Mouse (Mus musculus) embryonic facial prominence, embryonic 12.5 days (tissue): ENCODE results near the gene Pcnx2. TPM values are rescaled to one million over a fixed set of nuclear protein-coding genes. Genes with fewer than 3 reads are reported as not detected.

ENCODE experiments used
- ATAC-seq: fragments of 200-750 bp; cut with Nextera tagmentation; 2 replicates; pipeline ENCODE4 v1.8.0; 2017; ENCODE audit not compliant: insufficient number of reproducible peaks, insufficient read depth, low FRiP score, low TSS enrichment
- H3K27ac ChIP-seq: fragments of 300-500 bp; sonication (generic); 2 replicates; pipeline ENCODE4 v1.5.1; 2016; ENCODE audit warnings: mild to moderate bottlenecking
- H3K27me3 ChIP-seq: fragments of 300-500 bp; sonication (generic); 2 replicates; pipeline ENCODE4 v1.6.1; 2016; ENCODE audit warnings: mild to moderate bottlenecking, moderate library complexity
- H3K36me3 ChIP-seq: fragments of 300-500 bp; sonication (generic); 2 replicates; pipeline ENCODE4 v1.6.1; 2016; ENCODE audit warnings: mild to moderate bottlenecking
- H3K4me1 ChIP-seq: fragments of 300-500 bp; sonication (generic); 2 replicates; pipeline ENCODE4 v1.6.1; 2016
- H3K4me2 ChIP-seq: fragments of 300-500 bp; sonication (generic); replicated peaks from 2 replicates; pipeline ENCODE4 v1.6.1; 2016; ENCODE audit warnings: mild to moderate bottlenecking, moderate library complexity
- H3K4me3 ChIP-seq: fragments of 300-500 bp; sonication (generic); 2 replicates; pipeline ENCODE4 v1.5.1; 2016; ENCODE audit warnings: mild to moderate bottlenecking
- H3K9ac ChIP-seq: fragments of 300-500 bp; sonication (generic); 2 replicates; pipeline ENCODE4 v1.6.1; 2016; ENCODE audit warnings: mild to moderate bottlenecking, moderate library complexity
- H3K9me3 ChIP-seq: fragments of 300-500 bp; sonication (generic); 2 replicates; pipeline ENCODE4 v1.6.1; 2016; ENCODE audit warnings: mild to moderate bottlenecking, moderate library complexity
- WGBS: fragments of 180-500 bp; shearing (Covaris S2); methylation state at CpG from one replicate; pipeline ENCODE4 v1.1.7; 2016; 5-methylcytosine and 5-hydroxymethylcytosine counted together
- polyA plus RNA-seq: library from polyadenylated mRNA; unstranded; fragments of >200 nt; fragmentation: Nextera tagmentation; extraction: Ambion mirVana; gene quantifications from 2 replicates; pipeline ENCODE4 v1.2.1, GENCODE M21; 2016

Pcnx2 gene
- polyA plus RNA-seq, 1 experiment from 2014 or later = 0.29 TPM

GRCm38 (mm10) chr8:125755896-125756295, 142.2 kb downstream of the Pcnx2 start:
- no peaks in the 10 kb centered on the region for H3K9me3 ChIP-seq
- ATAC-seq = no peak

GRCm38 (mm10) chr8:125750846-125751245, 147.3 kb downstream of the Pcnx2 start:
- H3K9me3 ChIP-seq = no peaks in the 10 kb centered on the region
- 49% methylated on average over 8 of the region's 8 CpGs for WGBS
- H3K4me3 ChIP-seq = no peak overlapping the region
- peaks cover 14% of the 10 kb centered on the region for H3K4me1 ChIP-seq
- H3K27ac ChIP-seq = no peak overlapping the region
- H3K27me3 ChIP-seq = no peaks in the 10 kb centered on the region
- ATAC-seq = no peak
- H3K4me2 ChIP-seq = no peak overlapping the region
- no peaks in the 10 kb centered on the region for H3K36me3 ChIP-seq
- H3K9ac ChIP-seq = no peak overlapping the region

More at GRCm38 (mm10) chr8:125755896-125756295, 142.2 kb downstream of the Pcnx2 start:
- WGBS = 81% methylated on average over 8 of the region's 8 CpGs
- no peak overlapping the region for H3K27ac ChIP-seq
- H3K27me3 ChIP-seq = no peaks in the 10 kb centered on the region
- H3K4me2 ChIP-seq = no peak overlapping the region
- H3K4me3 ChIP-seq = no peak overlapping the region
- H3K9ac ChIP-seq = no peak overlapping the region
- H3K36me3 ChIP-seq = no peaks in the 10 kb centered on the region
- H3K4me1 ChIP-seq = peaks cover 17% of the 10 kb centered on the region

- Histone ChIP-seq H3K4me1 (peaks cover 14% of the 10 kb centered on the region), H3K27ac (no peak overlapping the region), H3K9me3 (no peaks in the 10 kb centered on the region), H3K4me3 (no peak overlapping the region), H3K27me3 (no peaks in the 10 kb centered on the region), H3K4me2 (no peak overlapping the region), H3K9ac (no peak overlapping the region), H3K36me3 (no peaks in the 10 kb centered on the region)
- WGBS = 74% methylated on average over 8 of the region's 8 CpGs
- no peak for ATAC-seq
Measured at GRCm38 (mm10) chr8:125747390-125747789, 150.7 kb downstream of the Pcnx2 start.

- no peak overlapping the region for H3K4me3 ChIP-seq
- H3K27ac ChIP-seq = no peak overlapping the region
- H3K9ac ChIP-seq = no peak overlapping the region
- no peak overlapping the region for H3K4me2 ChIP-seq
- no peaks in the 10 kb centered on the region for H3K4me1 ChIP-seq
- no peaks in the 10 kb centered on the region for H3K9me3 ChIP-seq
- no peaks in the 10 kb centered on the region for H3K36me3 ChIP-seq
- 85% methylated on average over 10 of the region's 10 CpGs for WGBS
- no peaks in the 10 kb centered on the region for H3K27me3 ChIP-seq
- no peak for ATAC-seq
Measured at GRCm38 (mm10) chr8:125744914-125745576, 153.1 kb downstream of the Pcnx2 start.

GRCm38 (mm10) chr8:125742406-125742805, 155.7 kb downstream of the Pcnx2 start:
- Histone ChIP-seq H3K36me3 (no peaks in the 10 kb centered on the region), H3K4me1 (no peaks in the 10 kb centered on the region), H3K27me3 (no peaks in the 10 kb centered on the region), H3K27ac (no peak overlapping the region), H3K9me3 (no peaks in the 10 kb centered on the region), H3K4me2 (no peak overlapping the region), H3K9ac (no peak overlapping the region), H3K4me3 (no peak overlapping the region)
- ATAC-seq = no peak
- WGBS = 82% methylated on average over 8 of the region's 8 CpGs

DNA sequence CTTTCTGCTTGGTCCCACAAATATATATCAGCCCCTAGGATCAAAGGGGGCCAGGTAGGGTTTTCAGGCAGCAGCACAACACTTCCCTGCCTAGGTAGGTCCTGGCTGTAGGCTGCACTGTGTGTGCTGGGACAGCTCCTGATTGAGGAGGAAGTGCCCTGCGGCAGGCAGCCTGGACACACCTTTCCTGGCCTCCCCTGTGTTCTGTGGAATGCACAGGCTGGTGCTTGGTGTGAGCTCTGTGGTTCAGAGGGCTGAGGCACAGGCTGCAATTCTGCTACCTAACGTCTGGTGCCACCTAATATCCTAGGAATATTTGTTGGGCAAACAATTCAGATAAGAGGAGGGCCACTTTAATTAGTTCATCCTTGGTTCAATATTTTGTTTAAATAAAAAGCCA, 156.3 kb downstream of the Pcnx2 start:
- Histone ChIP-seq H3K36me3 (no peaks in the 10 kb centered on the region), H3K4me1 (no peaks in the 10 kb centered on the region), H3K27ac (no peak overlapping the region), H3K9me3 (no peaks in the 10 kb centered on the region), H3K27me3 (no peaks in the 10 kb centered on the region), H3K4me3 (no peak overlapping the region), H3K9ac (no peak overlapping the region), H3K4me2 (no peak overlapping the region)
- no peak for ATAC-seq
- WGBS = 54% methylated on average over 2 of the region's 2 CpGs

GRCm38 (mm10) chr8:125741377-125741776, 156.7 kb downstream of the Pcnx2 start:
- no peak overlapping the region for H3K27ac ChIP-seq
- no peaks in the 10 kb centered on the region for H3K27me3 ChIP-seq
- no peaks in the 10 kb centered on the region for H3K4me1 ChIP-seq
- no peak overlapping the region for H3K4me3 ChIP-seq
- H3K9ac ChIP-seq = no peak overlapping the region
- no peaks in the 10 kb centered on the region for H3K9me3 ChIP-seq
- no peak for ATAC-seq
- H3K36me3 ChIP-seq = no peaks in the 10 kb centered on the region
- 69% methylated on average over 5 of the region's 5 CpGs for WGBS
- no peak overlapping the region for H3K4me2 ChIP-seq

DNA sequence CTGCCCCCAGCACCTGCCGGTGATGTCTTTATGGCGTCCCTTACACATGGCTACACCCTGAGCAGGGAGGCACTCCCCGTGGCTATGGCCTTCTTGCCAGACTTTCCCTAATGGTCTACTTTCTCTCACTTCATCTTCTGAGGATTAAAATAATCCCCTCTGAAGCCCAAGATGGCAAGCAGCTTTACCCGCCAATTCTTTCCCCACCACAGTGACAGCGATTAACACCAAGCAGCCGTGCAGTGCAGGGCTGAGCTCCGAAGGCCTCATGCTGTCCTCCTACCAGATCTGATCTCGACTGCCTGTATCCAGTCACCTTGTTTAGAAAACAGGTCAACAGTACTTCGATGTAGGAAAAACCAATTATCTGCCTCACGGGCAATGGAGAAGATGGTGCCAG, 157.5 kb downstream of the Pcnx2 start:
- Histone ChIP-seq H3K9me3 (no peaks in the 10 kb centered on the region), H3K27ac (no peak overlapping the region), H3K36me3 (no peaks in the 10 kb centered on the region), H3K9ac (no peak overlapping the region), H3K4me1 (no peaks in the 10 kb centered on the region), H3K4me3 (no peak overlapping the region), H3K27me3 (no peaks in the 10 kb centered on the region), H3K4me2 (no peak overlapping the region)
- ATAC-seq = no peak
- 89% methylated on average over 10 of the region's 10 CpGs for WGBS

DNA sequence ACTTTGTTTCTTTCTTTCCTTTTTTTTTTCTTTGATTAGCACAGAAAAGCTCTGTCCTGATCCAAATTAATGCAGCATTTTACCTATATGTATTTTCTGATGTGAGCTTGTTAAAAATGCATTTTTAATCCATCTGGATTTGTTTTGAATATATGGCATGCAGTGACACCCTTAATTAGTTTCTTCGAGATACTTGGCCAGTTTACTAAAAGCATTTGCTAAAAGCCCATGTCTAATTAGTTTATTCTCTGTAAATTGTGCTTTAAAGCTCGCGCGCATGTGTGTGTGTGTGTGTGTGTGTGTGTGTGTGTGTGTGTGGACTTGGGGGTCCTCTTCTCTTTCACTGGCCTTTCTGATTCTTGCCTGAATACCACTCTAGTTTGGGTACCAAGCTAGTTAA, 159.2 kb downstream of the Pcnx2 start:
- Histone ChIP-seq H3K27me3 (no peaks in the 10 kb centered on the region), H3K4me3 (no peak overlapping the region), H3K9ac (no peak overlapping the region), H3K27ac (no peak overlapping the region), H3K9me3 (no peaks in the 10 kb centered on the region), H3K4me1 (no peaks in the 10 kb centered on the region; the same call in 1 of the 2 replicates), H3K36me3 (no peaks in the 10 kb centered on the region), H3K4me2 (no peak overlapping the region)
- 84% methylated on average over 4 of the region's 4 CpGs for WGBS
- no peak for ATAC-seq

DNA sequence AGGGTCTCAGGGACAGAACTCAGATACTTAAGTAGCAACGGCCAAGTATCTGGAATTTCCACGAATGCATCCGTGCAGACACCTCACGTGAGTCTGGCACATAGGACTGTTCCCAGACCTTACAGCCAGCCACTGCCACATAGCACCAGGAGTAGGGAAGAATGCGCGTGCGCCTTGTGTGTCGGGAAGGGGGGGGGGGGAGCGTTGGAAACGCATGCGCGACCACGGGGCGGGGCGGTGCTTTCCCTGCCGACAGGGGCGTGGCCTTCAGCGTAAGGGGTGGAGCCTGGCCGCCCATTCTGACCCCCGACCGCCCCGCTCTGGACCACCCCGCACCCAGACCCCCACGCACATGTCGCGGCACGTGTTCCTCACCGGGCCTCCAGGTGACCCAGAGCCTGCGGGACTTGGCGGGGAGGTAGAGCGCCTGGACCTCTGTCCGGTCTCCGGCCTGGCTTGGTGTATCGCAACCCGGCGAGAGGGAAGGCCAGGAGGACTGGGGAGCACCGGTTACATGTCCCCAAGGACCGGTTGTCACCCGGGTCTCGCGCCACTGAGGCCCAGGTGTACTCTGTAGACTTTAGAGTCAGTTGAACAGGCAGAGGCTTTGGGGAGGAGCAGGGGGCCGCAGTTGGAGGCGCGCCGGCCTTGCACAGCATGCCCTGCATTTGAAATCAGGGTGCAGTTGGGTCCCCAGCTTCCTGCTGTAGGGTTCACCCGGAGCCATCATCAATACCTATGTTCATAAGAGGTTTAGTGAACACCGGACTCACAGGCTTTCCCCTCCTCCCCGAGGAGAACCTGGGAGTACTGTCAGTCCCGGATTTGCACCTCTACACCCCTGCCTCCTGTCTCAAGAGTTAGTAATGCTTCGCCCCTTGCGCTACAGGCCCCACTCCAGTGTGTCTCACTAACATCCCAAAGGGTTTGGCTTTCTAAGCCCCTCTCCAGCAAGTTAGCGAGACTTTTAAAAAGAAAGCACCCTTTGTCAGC, 163.9 kb downstream of the Pcnx2 start:
- ATAC-seq = peak; percentile 84
- Histone ChIP-seq H3K4me1 (peaks cover 15% of the 10 kb centered on the region), H3K27me3 (no peaks in the 10 kb centered on the region), H3K9ac (peak overlapping the region; percentile 76), H3K9me3 (no peaks in the 10 kb centered on the region), H3K4me3 (peak overlapping the region; percentile 74), H3K27ac (no peak overlapping the region), H3K4me2 (peak overlapping the region; percentile 75), H3K36me3 (no peaks in the 10 kb centered on the region)
- WGBS = 4% methylated on average over 51 of the region's 52 CpGs

DNA sequence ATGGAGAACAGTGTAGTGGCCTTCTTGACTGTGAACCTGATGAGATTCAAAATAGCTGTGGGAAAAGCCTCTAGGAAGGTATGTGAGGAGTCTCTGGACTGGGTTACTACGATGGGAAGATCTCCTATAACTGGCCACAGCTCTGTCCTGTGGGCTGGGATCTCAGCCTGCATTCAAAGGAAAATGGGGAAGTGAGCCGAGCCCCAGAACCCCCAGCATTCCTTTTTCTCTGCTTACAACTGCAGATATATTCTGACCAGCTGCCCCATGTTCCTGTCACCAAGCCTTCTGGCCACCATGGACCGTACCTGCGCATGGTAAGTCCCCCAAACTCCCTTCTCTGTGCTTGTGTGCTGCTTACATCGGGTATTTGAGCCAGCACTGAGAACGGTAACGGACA, 168.4 kb downstream of the Pcnx2 start, which contains the start of gene Ntpcr:
Gene Ntpcr (plus strand): TSS at position 218 of the 400 bp plus-strand sequence.
- no peak for ATAC-seq
- Histone ChIP-seq H3K4me3 (no peak within 1 kb of the TSS), H3K4me2 (no peak within 1 kb of the TSS), H3K4me1 (peaks cover 15% of the 10 kb centered on the region), H3K9me3 (no peaks in the 10 kb centered on the region), H3K36me3 (no peaks in the 10 kb centered on the region), H3K9ac (peak within 1 kb of the TSS; percentile 30; the same call in 1 of the 2 replicates), H3K27me3 (no peaks in the 10 kb centered on the region), H3K27ac (no peak within 1 kb of the TSS)
- WGBS = 71% methylated on average over 7 of the region's 7 CpGs

DNA sequence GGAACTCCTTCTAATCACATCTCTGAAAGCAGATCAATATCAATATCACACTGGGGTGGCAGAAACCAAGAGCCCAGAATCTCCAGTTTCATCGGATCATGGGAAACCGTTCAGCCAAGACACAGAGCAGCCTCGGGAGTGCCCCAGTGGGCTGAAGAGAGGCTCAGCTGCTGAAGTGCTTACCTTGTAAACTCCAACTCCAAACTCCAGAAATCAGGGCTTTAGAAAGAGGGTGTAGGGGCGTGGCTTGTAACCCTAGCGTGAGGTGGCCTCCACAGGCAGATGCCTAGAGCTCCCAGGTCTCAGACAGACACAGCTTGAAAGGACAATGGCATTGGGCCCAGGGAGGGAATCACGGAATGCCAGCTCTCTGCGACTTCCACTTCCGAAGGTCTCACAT, 170.3 kb downstream of the Pcnx2 start:
- no peak for ATAC-seq
- peaks cover 15% of the 10 kb centered on the region for H3K4me1 ChIP-seq
- H3K4me2 ChIP-seq = no peak overlapping the region
- H3K9ac ChIP-seq = no peak overlapping the region
- H3K36me3 ChIP-seq = no peaks in the 10 kb centered on the region
- H3K27ac ChIP-seq = no peak overlapping the region
- no peaks in the 10 kb centered on the region for H3K9me3 ChIP-seq
- H3K4me3 ChIP-seq = no peak overlapping the region
- WGBS = 47% methylated on average over 8 of the region's 8 CpGs
- no peaks in the 10 kb centered on the region for H3K27me3 ChIP-seq
